Mouse (Mus musculus): ENCODE measurements around the gene Cwc27.

Gene Cwc27

GRCm38 (mm10) chr13:104640694-104641454, 176.1 kb downstream of the Cwc27 start:
- DNase-seq: no peak

GRCm38 (mm10) chr13:104638988-104639387, 178.0 kb downstream of the Cwc27 start:
- no peak for DNase-seq

GRCm38 (mm10) chr13:104635965-104636462, 180.9 kb downstream of the Cwc27 start:
- DNase-seq: no peak

- no peak for DNase-seq
Observed at GRCm38 (mm10) chr13:104634708-104635107, 182.2 kb downstream of the Cwc27 start.

GRCm38 (mm10) chr13:104632427-104633167, 184.3 kb downstream of the Cwc27 start:
- no peak for DNase-seq

GRCm38 (mm10) chr13:104631621-104632205, 185.2 kb downstream of the Cwc27 start:
- DNase-seq: no peak

- DNase-seq: no peak
Observed at GRCm38 (mm10) chr13:104630808-104631207, 186.1 kb downstream of the Cwc27 start.

- DNase-seq: no peak
Observed at GRCm38 (mm10) chr13:104629621-104630020, 187.3 kb downstream of the Cwc27 start.

GRCm38 (mm10) chr13:104628019-104628418, 188.9 kb downstream of the Cwc27 start:
- no peak for DNase-seq

- no peak for DNase-seq
Observed at GRCm38 (mm10) chr13:104627169-104627909, 189.6 kb downstream of the Cwc27 start.

GRCm38 (mm10) chr13:104623130-104623891, 193.6 kb downstream of the Cwc27 start:
- DNase-seq: no peak

GRCm38 (mm10) chr13:104622102-104622743, 194.7 kb downstream of the Cwc27 start:
- DNase-seq: no peak

- DNase-seq: no peak
Observed at GRCm38 (mm10) chr13:104620423-104620822, 196.5 kb downstream of the Cwc27 start.

GRCm38 (mm10) chr13:104619503-104620288, 197.2 kb downstream of the Cwc27 start:
- no peak for DNase-seq

GRCm38 (mm10) chr13:104617201-104617600, 199.7 kb downstream of the Cwc27 start:
- no peak for DNase-seq

- no peak for DNase-seq
Observed at GRCm38 (mm10) chr13:104615999-104616810, 200.7 kb downstream of the Cwc27 start.

- no peak for DNase-seq
Observed at GRCm38 (mm10) chr13:104615111-104615510, 201.8 kb downstream of the Cwc27 start.

- DNase-seq: no peak
Observed at GRCm38 (mm10) chr13:104611296-104611695, 205.6 kb downstream of the Cwc27 start.

- no peak for DNase-seq
Observed at GRCm38 (mm10) chr13:104610210-104611111, 206.5 kb downstream of the Cwc27 start.

Data from embryo, embryonic 11 days (tissue).